Mouse (Mus musculus) liver, embryonic 14 days (tissue): ENCODE results near the gene Pdzd8. TPM values are rescaled to one million over a fixed set of nuclear protein-coding genes. Genes with fewer than 3 reads are reported as not detected.

Experiments used
- polyA plus RNA-seq: library from polyadenylated mRNA; depleted of rRNA; stranded (reverse); fragments of >200 nt; gene quantifications from 2 replicates; pipeline ENCODE4 v1.2.3, GENCODE M21; 2012; rRNA removed

Gene Pdzd8
- polyA plus RNA-seq, result 4.4 and 4.6 TPM in 2 replicates

DNA sequence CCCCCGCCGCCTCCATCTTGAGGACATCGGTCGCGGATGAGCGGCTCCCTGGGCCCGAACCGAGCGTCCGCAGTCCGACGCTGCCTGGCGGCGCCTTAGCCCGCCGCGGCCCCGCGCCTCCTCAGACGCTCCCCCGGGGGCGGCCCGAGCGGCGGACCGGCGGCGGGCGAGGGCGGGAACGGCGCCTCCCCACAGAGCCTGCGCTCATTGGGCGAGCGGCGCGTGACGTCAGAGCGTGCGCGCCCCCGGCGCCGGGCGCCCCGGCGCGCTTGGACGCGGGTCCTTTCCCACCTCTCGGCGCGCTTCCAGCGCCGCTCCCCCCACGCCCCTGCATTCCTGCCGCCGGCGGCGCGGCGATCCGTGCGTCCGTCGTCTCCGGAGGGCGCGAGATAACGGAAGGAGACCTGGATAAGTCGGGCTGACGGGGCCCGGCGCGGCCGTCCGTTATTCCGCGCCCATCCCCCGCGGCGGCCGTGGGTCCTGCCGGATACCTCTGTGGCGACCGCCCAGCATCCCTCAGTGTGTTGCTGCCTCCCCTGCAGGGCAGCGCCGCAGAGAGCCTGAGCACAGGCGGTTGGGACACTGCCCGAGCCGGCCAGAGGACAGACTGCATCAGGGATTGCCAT, at the start of gene Pdzd8:
TSS of gene Pdzd8 (minus strand) at position 123 of the 626 bp plus-strand sequence.

DNA sequence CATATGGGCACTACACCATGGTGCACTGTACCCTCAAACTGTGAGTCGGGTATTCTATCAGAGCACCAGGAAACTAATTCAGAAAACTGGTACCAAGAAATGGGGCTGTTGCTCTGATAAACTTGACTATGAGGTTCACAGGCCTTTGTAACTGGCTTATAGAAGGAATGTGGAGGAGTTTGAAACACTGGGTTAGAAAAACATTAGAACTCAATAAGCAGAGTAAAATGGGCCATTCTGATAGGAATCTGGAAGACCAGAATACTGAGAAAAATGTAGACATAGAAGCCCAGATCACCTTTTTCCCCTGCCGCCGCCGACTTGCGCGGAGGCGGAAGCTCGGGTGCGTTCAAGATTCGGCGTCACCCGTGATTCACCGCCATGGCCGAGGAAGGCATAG, 23.6 kb downstream of the Pdzd8 start, which contains the start of gene Rps12-ps3:
TSS of gene Rps12-ps3 (plus strand) at position 301 of the 400 bp plus-strand sequence.

DNA sequence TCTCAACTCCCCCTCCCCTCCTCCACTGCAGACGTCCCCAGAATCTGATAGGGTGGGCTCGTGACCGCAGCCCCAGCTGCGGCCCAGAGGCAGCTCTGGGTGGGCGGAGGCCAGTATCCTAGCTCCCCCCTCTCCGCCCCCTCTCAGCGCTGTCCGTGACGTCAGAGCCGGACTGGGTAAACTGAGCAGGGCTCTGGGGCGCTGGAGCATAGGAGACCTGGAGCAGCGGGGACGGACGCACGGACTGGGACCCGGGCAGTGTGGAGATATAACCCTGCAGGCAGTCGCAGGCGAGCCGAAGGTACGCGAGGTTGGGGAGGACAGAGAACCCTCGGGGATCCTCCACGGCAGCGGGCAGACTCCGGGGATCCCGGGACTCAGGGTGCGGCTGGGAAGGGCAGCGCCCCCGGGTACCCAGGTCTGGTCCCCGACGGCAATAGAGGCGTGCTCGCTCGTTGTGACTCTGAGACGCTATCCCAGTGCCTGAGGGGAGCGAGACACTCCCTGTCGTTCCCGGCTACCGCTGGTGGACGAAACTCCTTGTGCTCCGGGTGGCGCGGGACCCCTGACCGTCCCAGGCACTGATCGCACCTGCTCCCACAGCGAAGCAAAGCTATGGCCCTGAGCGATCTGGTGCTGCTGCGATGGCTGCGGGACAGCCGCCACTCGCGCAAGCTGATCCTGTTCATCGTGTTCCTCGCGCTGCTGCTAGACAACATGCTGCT, 84.7 kb downstream of the Pdzd8 start, which contains the start of gene Slc18a2:
TSS of gene Slc18a2 (plus strand) at position 179 of the 725 bp plus-strand sequence.

Other genes with a start within 250 kb of the Pdzd8 start
- not detected in 2 replicates for gene Vax1, start 175.7 kb downstream of the Pdzd8 start, polyA plus RNA-seq
- gene Kcnk18, start 126.6 kb downstream of the Pdzd8 start, polyA plus RNA-seq, result not detected in 2 replicates
- gene Slc18a2, start 84.9 kb downstream of the Pdzd8 start, polyA plus RNA-seq, result 0.79 and 0.83 TPM in 2 replicates
- 131 and 228 TPM in 2 replicates for gene Rps12-ps3, start 23.5 kb downstream of the Pdzd8 start, polyA plus RNA-seq
- gene Emx2, start 112.6 kb upstream of the Pdzd8 start, polyA plus RNA-seq, result 0.08 TPM in 1 of 2 replicates, not detected in the other